Mouse (Mus musculus) kidney, adult 2 months (tissue): ENCODE measurements around the gene 4931422A03Rik. TPM values are rescaled to one million over a fixed set of nuclear protein-coding genes. Genes with fewer than 3 reads are reported as not detected.

Experiments used
- DNase-seq: peaks from one replicate; pipeline ENCODE4 v3.0.0; 2021
- H3K27ac ChIP-seq: fragments of 200-500 bp; 2 replicates; pipeline ENCODE4 v1.5.1; 2012; ENCODE audit warnings: low read depth, low read length, control low read depth, inconsistent platforms; ENCODE audit not compliant: insufficient read depth
- H3K27me3 ChIP-seq: fragments of 200-500 bp; replicated peaks from 2 replicates; pipeline ENCODE4 v1.6.1; 2012; ENCODE audit warnings: mild to moderate bottlenecking, moderate library complexity, low read length, inconsistent platforms; ENCODE audit not compliant: control insufficient read depth, insufficient read depth
- H3K36me3 ChIP-seq: fragments of 200-500 bp; 2 replicates; pipeline ENCODE4 v1.6.1; 2012; ENCODE audit warnings: mild to moderate bottlenecking, moderate library complexity, low read length, inconsistent platforms; ENCODE audit not compliant: control insufficient read depth, insufficient read depth
- H3K4me1 ChIP-seq: fragments of 200-500 bp; 2 replicates; pipeline ENCODE4 v1.6.1; 2011; ENCODE audit warnings: low read length; ENCODE audit not compliant: control insufficient read depth, insufficient read depth
- H3K4me3 ChIP-seq: fragments of 200-500 bp; 2 replicates; pipeline ENCODE4 v1.5.1; 2011; ENCODE audit warnings: mild to moderate bottlenecking, low read depth, low read length, control low read depth; ENCODE audit not compliant: insufficient read depth
- CTCF ChIP-seq: fragments of 200-500 bp; conservative IDR thresholded peaks from 2 replicates; pipeline ENCODE4 v1.5.1; 2011; ENCODE audit warnings: low read depth, mild to moderate bottlenecking, control low read depth, low read length, moderate library complexity, mixed read lengths; ENCODE audit not compliant: insufficient read depth, insufficient read length
- POLR2A ChIP-seq: fragments of 200-500 bp; IDR thresholded peaks from one replicate; pipeline ENCODE4 v1.6.1; 2011; ENCODE audit warnings: low read depth, low read length, control low read depth
- WGBS: fragments of 180-500 bp; shearing (Covaris S2); methylation state at CpG from one replicate; pipeline ENCODE4 v1.1.7; 2018; 5-methylcytosine and 5-hydroxymethylcytosine counted together
- polyA plus RNA-seq: library from polyadenylated mRNA; depleted of rRNA; stranded (reverse); fragments of >200 nt; gene quantifications from 2 replicates; pipeline ENCODE4 v1.2.3, GENCODE M21; 2012

The 4931422A03Rik gene
- polyA plus RNA-seq, 1 experiment = not detected

DNA sequence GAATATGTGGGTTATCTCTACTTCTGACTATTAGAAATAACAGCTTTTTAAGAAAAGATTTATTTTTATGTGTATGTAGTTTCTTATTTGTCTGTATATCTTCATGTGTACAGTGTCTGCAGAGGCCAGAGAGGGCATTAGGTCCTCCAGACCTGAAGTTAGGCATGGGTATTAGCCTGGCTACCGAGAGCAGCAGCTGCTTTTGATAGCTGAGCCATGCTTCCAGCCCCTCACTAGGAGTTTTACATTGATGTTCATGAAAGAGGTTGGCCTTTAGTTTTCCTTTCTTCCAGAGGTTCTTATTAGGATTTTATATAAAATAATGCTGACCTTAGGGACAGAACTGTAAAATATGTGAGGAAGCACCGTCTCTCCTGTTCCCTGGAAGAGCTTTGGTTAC, 10.1 kb upstream of the 4931422A03Rik start:
- WGBS = 61% methylated on average over 2 of the region's 2 CpGs
- H3K27me3 ChIP-seq = no peaks in the 10 kb centered on the region
- no peak for DNase-seq
- no peak for TF ChIP-seq CTCF
- TF ChIP-seq POLR2A = no peak
- H3K4me1 ChIP-seq = peaks cover 5% of the 10 kb centered on the region; the same call in 1 of the 2 replicates
- no peak overlapping the region for H3K27ac ChIP-seq
- H3K4me3 ChIP-seq = no peak overlapping the region
- peaks cover 16% of the 10 kb centered on the region for H3K36me3 ChIP-seq

DNA sequence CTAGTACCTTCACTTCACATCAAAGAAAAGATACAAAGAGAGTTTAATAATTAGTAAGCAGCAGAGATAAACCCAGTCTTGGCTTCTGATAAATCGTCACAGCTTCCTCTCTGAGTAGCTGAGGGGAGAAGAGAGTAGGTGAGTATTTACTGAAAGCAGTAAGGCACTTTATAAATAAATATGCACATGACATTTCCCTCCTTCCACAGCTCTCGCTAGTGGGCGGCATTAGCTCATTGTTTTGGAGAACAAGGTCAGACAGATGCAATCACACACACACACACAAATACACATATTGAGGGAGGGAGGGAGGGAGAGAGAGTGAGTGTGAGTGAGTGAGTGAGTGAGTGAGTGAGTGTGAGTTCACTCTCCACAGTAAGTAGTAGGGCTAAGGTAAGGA, 8.2 kb upstream of the 4931422A03Rik start:
- Histone ChIP-seq H3K4me3 (no peak overlapping the region), H3K27me3 (no peaks in the 10 kb centered on the region), H3K4me1 (peaks cover 3% of the 10 kb centered on the region; the same call in 1 of the 2 replicates), H3K36me3 (peaks cover 19% of the 10 kb centered on the region), H3K27ac (no peak overlapping the region)
- 67% methylated on average over 3 of the region's 3 CpGs for WGBS
- DNase-seq = no peak
- no peak for TF ChIP-seq POLR2A

DNA sequence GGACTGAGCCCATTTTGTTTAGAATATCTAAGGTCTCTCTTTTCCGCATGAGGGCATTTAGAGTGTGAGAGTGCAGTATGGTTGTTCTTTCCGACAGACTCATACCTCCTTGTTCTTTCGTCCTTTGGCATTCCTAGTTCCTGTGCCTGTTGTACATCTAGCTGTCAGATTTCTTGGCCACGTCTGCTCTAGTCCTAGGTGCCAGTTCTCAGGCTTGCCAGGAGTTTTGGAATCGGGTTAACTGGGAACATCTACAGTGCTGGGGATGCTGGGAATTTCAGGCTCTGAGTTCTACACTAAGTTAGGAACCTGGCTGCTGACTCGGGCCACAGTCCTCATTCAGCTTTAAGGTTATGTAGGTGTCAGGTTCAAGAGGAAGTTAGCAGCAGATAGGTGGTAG, 7.4 kb upstream of the 4931422A03Rik start:
- H3K27ac ChIP-seq = no peak overlapping the region
- no peak overlapping the region for H3K4me3 ChIP-seq
- TF ChIP-seq POLR2A = no peak
- no peak for TF ChIP-seq CTCF
- peaks cover 19% of the 10 kb centered on the region for H3K36me3 ChIP-seq
- WGBS = 82% methylated on average over 6 of the region's 6 CpGs
- peaks cover 3% of the 10 kb centered on the region; the same call in 1 of the 2 replicates for H3K4me1 ChIP-seq
- DNase-seq = no peak
- H3K27me3 ChIP-seq = no peaks in the 10 kb centered on the region

DNA sequence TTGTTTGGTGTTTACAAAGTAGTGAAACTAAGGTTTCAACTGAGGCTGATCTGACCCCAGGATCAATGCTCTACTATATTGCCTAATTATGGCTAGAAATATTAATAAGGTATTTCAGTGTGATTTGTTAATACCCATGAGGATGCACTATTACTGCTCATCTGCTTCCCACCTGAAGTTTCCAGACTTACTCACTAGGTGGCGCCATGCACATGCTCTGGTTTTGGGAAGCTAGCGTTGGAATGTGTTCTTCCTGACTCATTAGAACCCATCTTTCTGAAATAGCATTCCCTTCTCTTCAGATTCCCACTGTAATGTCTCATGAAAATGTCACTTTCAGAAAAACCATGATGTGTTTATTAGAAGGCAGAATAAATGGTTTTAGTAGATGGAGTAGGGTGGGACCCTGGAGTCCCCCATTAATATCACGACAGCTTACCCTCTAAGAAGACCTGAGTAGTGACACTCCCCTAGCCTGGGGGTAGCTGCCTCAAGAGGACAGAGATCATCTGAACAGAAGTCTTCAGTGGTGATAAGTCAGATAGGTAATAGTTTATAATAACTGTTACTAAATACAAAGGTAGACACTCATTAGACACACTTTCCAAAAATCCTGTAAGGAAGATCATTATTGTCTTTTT, 6.8 kb upstream of the 4931422A03Rik start:
- TF ChIP-seq CTCF = peak; percentile 90
- no peak for TF ChIP-seq POLR2A
- Histone ChIP-seq H3K4me1 (peaks cover 6% of the 10 kb centered on the region), H3K36me3 (peaks cover 19% of the 10 kb centered on the region), H3K27me3 (no peaks in the 10 kb centered on the region), H3K4me3 (no peak overlapping the region), H3K27ac (no peak overlapping the region)
- peak; percentile 74 for DNase-seq
- WGBS = 32% methylated on average over 3 of the region's 3 CpGs

DNA sequence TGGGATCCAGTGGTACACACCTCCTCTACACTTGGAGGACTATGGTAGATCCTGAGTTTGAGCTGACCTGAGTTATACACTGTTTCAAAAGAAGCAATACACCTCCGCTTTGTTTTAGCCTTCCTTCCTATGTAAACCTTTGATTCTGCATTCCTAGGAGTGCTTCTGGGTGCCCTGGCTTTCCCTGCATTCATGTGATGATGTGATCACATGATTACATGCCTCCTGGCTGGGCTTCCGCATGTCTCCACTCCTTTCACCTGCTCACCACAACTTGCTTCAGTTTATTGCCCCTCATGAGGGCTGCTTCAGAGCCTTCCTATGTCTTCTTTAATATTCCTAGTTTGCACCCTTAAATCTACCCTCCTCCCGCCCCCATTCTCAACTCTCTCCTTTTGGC, 3.9 kb upstream of the 4931422A03Rik start:
- Histone ChIP-seq H3K4me3 (no peak overlapping the region), H3K4me1 (peaks cover 13% of the 10 kb centered on the region), H3K27ac (no peak overlapping the region), H3K27me3 (no peaks in the 10 kb centered on the region), H3K36me3 (peaks cover 16% of the 10 kb centered on the region)
- no peak for TF ChIP-seq CTCF
- TF ChIP-seq POLR2A = no peak
- WGBS = 61% methylated on average over 3 of the region's 3 CpGs
- DNase-seq = peak; percentile 29

DNA sequence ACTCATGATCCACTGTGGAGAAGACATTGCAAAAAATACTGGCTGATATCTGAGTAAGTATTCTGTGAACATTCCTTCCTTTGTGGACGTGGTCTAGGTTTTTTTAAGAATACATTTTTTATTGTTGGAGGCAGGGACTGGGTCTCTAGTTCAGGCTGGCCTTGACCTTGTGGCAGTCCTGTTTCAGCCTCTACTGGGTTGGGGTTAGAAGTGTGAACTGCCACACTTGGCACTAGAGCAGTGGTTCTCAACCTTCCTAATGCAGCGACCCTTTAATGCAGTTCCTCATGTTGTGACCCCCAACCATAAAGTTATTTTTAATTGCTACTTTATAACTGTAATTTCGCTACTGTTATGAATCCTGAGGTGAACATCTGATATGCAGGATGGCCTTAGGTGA, 2.2 kb upstream of the 4931422A03Rik start:
- TF ChIP-seq CTCF = no peak
- no peak for TF ChIP-seq POLR2A

DNA sequence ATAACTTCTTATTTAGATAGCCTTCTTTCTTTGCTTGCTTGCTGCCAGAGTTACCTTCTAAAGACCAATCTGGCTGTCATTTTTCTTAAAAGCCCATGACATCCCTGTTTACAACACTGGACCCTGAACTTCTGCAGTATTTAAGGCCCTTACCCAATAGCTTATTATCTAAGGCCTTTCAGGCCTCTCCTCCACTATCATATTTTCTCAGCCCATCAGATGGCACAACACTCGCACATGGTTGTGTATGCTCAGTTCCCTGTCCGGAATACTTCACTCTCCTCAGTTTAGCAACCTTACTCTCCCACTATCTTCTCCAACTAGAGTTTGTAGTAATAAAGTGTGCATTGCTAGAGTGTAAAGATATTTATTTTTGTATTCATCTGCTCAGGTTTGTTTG, 913 bp upstream of the 4931422A03Rik start:
- no peak for DNase-seq
- no peak overlapping the region for H3K27ac ChIP-seq

More for the DNA sequence above, 2.2 kb upstream of the 4931422A03Rik start:
- H3K4me3 ChIP-seq = no peak overlapping the region
- no peak overlapping the region for H3K27ac ChIP-seq
- peaks cover 13% of the 10 kb centered on the region for H3K4me1 ChIP-seq
- peaks cover 7% of the 10 kb centered on the region; the same call in 1 of the 2 replicates for H3K36me3 ChIP-seq
- WGBS = 68% methylated on average over 3 of the region's 3 CpGs
- DNase-seq = no peak
- H3K27me3 ChIP-seq = no peaks in the 10 kb centered on the region

DNA sequence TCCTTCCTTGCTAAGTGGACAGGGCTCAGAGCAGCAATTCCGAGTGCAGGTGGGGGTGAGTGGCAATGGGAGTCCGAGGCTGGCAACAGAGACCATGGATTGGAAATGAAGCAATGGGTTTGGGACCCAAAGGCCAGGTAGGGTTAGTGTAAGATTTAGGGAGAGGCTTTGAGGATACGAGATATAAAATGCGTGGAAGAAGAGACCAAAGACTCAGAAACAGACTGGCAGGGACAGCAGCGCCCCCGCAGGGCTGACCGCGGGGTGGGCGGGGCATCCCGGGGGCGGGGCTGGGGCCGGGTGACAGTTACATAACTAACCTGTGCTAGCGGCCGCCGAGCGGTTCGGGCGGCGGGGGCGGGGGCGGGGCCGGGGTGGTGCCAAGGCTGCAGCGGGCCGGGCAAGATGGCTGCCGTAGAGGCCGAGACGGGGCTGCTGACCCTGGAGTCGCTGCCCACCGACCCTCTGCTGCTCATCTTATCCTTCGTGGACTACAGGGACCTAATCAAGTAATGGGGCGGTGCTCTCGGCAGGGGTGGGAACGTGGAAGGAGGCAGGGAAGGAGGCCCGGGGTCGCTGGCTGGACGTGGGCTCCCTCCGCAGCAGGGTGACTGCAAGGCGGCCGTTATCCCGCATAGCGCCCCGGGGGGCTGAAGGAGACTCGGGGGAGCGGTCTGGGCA, 563 bp downstream of the 4931422A03Rik start, which contains the start of gene Fbxo3:
TSS of gene Fbxo3 (plus strand) at position 264 of the 681 bp plus-strand sequence.
- peak; percentile 95 for DNase-seq
- Histone ChIP-seq H3K4me3 (peak within 1 kb of the TSS; percentile 74), H3K4me1 (peaks cover 13% of the 10 kb centered on the region), H3K27ac (peak within 1 kb of the TSS; percentile 85), H3K36me3 (peaks cover 2% of the 10 kb centered on the region; the same call in 1 of the 2 replicates), H3K27me3 (no peaks in the 10 kb centered on the region)
- TF ChIP-seq CTCF (0 out of 2 replicates have a peak, but pooled peaks have one; percentile 20), POLR2A (peak; percentile 62)
- under 1% methylated on average over 43 of the region's 44 CpGs for WGBS

More for the DNA sequence above, 913 bp upstream of the 4931422A03Rik start:
- Histone ChIP-seq H3K36me3 (peaks cover 5% of the 10 kb centered on the region; the same call in 1 of the 2 replicates), H3K27me3 (no peaks in the 10 kb centered on the region), H3K4me1 (peaks cover 13% of the 10 kb centered on the region), H3K4me3 (no peak overlapping the region)
- WGBS = 52% methylated on average over 2 of the region's 2 CpGs
- TF ChIP-seq POLR2A = no peak
- no peak for TF ChIP-seq CTCF
